Mouse (Mus musculus) neural tube, embryonic 13.5 days (tissue): ENCODE results near the gene Smcr8. TPM values are rescaled to one million over a fixed set of nuclear protein-coding genes. Genes with fewer than 3 reads are reported as not detected.

Source experiments
- ATAC-seq: fragments of 200-750 bp; cut with Nextera tagmentation; 2 replicates; pipeline ENCODE4 v1.8.0; 2017; ENCODE audit warnings: low read depth, mild to moderate bottlenecking, moderate TSS enrichment, moderate library complexity
- H3K27ac ChIP-seq: fragments of 300-500 bp; sonication (generic); replicated peaks from 2 replicates; pipeline ENCODE4 v1.5.1; 2015; ENCODE audit warnings: moderate library complexity, mild to moderate bottlenecking, inconsistent platforms
- H3K27me3 ChIP-seq: fragments of 300-500 bp; sonication (generic); 2 replicates; pipeline ENCODE4 v1.6.1; 2015; ENCODE audit warnings: mild to moderate bottlenecking, inconsistent platforms
- H3K36me3 ChIP-seq: fragments of 300-500 bp; sonication (generic); 2 replicates; pipeline ENCODE4 v1.6.1; 2015; ENCODE audit warnings: mild to moderate bottlenecking, inconsistent platforms
- H3K4me1 ChIP-seq: fragments of 300-500 bp; sonication (generic); replicated peaks from 2 replicates; pipeline ENCODE4 v1.6.1; 2015; ENCODE audit warnings: inconsistent platforms
- H3K4me2 ChIP-seq: fragments of 300-500 bp; sonication (generic); 2 replicates; pipeline ENCODE4 v1.6.1; 2015; ENCODE audit warnings: inconsistent platforms, mild to moderate bottlenecking, moderate library complexity
- H3K4me3 ChIP-seq: fragments of 300-500 bp; sonication (generic); 2 replicates; pipeline ENCODE4 v1.5.1; 2015; ENCODE audit warnings: mild to moderate bottlenecking, inconsistent platforms
- H3K9ac ChIP-seq: fragments of 300-500 bp; sonication (generic); 2 replicates; pipeline ENCODE4 v1.6.1; 2015; ENCODE audit warnings: moderate library complexity, mild to moderate bottlenecking, inconsistent platforms
- H3K9me3 ChIP-seq: fragments of 300-500 bp; sonication (generic); 2 replicates; pipeline ENCODE4 v1.6.1; 2016; ENCODE audit warnings: inconsistent platforms
- WGBS: fragments of 180-500 bp; shearing (Covaris S2); methylation state at CpG from one replicate; pipeline ENCODE4 v1.1.7; 2015; 5-methylcytosine and 5-hydroxymethylcytosine counted together
- microRNA-seq: library from miRNA; unstranded; fragments of <30 nt; microRNA quantifications from one replicate; pipeline ENCODE4, GENCODE M21; 2016
- polyA plus RNA-seq: library from polyadenylated mRNA; unstranded; fragments of >200 nt; fragmentation: Nextera tagmentation; extraction: Ambion mirVana; gene quantifications from 2 replicates; pipeline ENCODE4 v1.2.1, GENCODE M21; 2015

The Smcr8 gene
- polyA plus RNA-seq, 1 experiment from 2014 or later: 6.1 TPM

DNA sequence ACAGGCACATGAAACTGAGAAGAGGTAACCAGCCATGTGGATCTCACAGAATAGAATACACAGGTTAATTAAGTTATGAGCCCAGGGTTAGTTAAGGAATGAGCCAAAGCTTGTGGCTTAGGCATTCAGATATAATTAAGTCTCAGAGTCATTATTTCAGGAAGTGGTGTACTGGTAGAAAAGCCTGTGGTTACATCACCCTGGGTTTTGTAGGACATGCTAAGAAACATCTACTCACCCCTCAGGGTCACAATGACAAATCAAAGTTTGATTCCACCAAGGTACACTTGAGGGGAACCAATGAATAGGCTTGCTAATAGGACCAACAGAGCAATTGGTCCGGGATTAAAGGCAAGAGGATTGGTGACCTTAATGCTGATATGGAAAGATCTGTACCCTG, 49.4 kb downstream of the Smcr8 start:
- Histone ChIP-seq H3K27ac (no peak overlapping the region), H3K4me3 (no peak overlapping the region), H3K4me1 (peaks cover 8% of the 10 kb centered on the region), H3K36me3 (no peaks in the 10 kb centered on the region), H3K9me3 (no peaks in the 10 kb centered on the region), H3K27me3 (no peaks in the 10 kb centered on the region), H3K9ac (no peak overlapping the region), H3K4me2 (no peak overlapping the region)
- no peak for ATAC-seq
- WGBS: 46% methylated on average over 1 of the region's 1 CpGs

DNA sequence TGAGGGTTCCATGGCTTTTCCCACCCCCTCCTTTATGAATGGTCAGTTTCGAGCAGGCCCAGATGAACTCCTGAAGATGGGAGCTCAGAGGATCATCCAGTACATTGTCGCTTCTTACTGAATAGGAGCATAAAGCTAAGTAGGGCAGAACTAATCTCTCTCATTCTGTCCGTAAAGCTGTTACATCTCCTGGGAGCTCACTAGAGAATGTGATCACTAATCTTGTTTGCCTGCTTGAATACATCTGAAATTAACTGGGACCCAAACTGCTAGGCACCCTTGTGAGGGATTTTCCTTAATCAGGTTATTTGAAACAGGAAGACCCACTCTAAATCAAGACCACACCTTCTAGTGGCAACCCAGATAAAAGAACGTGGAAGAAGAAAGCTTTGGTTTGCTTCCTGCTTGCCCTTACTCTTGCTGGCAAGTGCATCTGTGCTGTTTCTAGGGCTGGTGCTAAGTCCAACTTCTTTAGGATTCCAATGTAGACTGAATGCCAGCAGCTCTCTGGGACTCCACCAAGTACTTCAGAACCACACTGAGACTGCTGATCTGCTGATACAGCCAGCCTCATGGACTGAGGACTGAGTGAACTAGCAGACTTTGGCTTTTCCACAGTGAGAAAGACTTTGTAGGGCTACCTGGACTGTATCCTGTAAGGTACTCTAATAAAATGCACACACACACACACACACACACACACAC, 50.1 kb downstream of the Smcr8 start:
- no peaks in the 10 kb centered on the region for H3K27me3 ChIP-seq
- H3K9me3 ChIP-seq: no peaks in the 10 kb centered on the region
- H3K27ac ChIP-seq: no peak overlapping the region
- H3K4me2 ChIP-seq: no peak overlapping the region
- 26% methylated on average over 4 of the region's 4 CpGs for WGBS
- no peak overlapping the region for H3K4me3 ChIP-seq
- no peak for ATAC-seq
- no peak overlapping the region for H3K9ac ChIP-seq
- peaks cover 9% of the 10 kb centered on the region for H3K4me1 ChIP-seq
- H3K36me3 ChIP-seq: no peaks in the 10 kb centered on the region

DNA sequence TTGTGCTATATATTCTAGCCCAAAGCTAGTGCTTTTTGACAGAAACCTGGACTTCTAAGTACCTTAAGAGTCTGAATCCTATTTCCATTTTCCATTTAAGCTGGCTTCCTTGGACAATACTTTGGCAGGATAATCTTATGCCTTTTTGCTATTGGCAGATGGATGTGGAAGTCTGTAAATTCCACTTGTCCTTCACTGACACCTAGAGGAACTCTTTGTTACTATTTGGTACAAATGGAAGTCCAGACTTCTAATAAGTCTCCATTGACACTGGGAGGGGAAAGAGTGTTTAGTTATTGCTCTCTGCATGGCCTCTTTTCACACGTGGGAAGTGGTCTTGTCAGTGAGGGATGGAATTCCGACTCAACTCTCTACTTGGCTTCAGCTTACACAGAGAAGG, 51.6 kb downstream of the Smcr8 start:
- no peaks in the 10 kb centered on the region for H3K36me3 ChIP-seq
- H3K4me2 ChIP-seq: no peak overlapping the region
- H3K9ac ChIP-seq: no peak overlapping the region
- H3K4me3 ChIP-seq: no peak overlapping the region
- no peaks in the 10 kb centered on the region for H3K9me3 ChIP-seq
- no peak overlapping the region for H3K27ac ChIP-seq
- peaks cover 9% of the 10 kb centered on the region for H3K4me1 ChIP-seq
- WGBS: 35% methylated on average over 2 of the region's 2 CpGs
- no peak for ATAC-seq
- no peaks in the 10 kb centered on the region for H3K27me3 ChIP-seq

DNA sequence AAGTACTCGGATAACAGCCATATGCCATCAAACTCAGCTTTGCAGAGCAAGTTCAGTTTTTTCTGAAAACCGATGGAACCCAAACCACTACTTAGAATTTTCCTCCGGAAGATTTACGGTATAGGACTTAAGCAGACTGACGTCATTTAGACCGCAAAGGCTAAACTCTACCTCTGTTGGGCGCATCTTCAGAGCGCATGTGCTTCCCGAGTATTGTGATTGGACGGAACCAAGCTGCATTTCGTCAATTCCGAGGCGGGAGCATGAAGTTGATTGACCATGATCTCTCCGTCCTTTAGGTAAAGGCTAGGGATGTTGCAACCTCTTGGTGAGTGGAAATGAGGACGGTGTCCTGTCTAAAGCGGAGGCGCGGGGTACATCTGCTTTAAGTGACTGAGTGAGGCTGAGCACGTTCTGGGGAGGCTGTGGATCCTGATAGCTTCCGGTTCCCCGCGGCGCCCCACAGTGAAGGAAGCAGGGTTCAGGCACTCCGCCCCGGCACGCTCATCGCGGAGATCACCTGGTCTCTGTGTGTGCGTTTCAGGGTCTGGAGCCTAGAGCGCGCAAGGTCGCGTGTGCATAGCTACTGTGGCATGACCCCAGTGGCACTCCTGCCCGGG, 53.2 kb downstream of the Smcr8 start, which contains the start of gene Dhrs7b:
Dhrs7b (plus strand) TSS at position 199 of the 620 bp plus-strand sequence.
- Histone ChIP-seq H3K4me3 (peak within 1 kb of the TSS; percentile 66), H3K4me2 (peak within 1 kb of the TSS; percentile 83), H3K36me3 (no peaks in the 10 kb centered on the region), H3K9me3 (no peaks in the 10 kb centered on the region), H3K4me1 (peaks cover 9% of the 10 kb centered on the region), H3K9ac (peak within 1 kb of the TSS; percentile 88), H3K27ac (peak within 1 kb of the TSS; percentile 84), H3K27me3 (no peaks in the 10 kb centered on the region)
- ATAC-seq: peak; percentile 98
- WGBS: under 1% methylated on average over 34 of the region's 34 CpGs

DNA sequence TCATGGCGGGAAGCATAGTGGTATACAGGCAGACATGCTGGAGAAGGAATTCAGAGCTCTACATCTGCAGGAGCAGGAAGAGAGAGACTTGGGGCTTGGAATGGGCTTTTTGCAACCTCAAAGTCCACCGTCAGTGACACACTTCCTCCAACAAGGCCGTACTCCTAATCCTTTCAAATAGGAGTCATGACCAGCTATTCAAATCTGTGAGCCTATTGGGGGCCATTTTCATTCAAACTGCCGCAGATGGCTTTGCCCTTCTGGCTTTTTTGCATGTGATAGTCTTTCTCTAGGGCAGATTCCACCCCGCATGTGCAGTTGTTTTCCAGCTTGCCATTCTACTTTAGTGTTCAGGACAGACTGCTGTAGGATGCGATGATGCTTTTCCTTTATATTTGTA, 59.6 kb downstream of the Smcr8 start:
- Histone ChIP-seq H3K4me2 (no peak overlapping the region), H3K9me3 (no peaks in the 10 kb centered on the region), H3K4me3 (no peak overlapping the region), H3K36me3 (no peaks in the 10 kb centered on the region), H3K4me1 (no peaks in the 10 kb centered on the region), H3K9ac (no peak overlapping the region), H3K27me3 (no peaks in the 10 kb centered on the region), H3K27ac (no peak overlapping the region)
- ATAC-seq: no peak
- 92% methylated on average over 6 of the region's 6 CpGs for WGBS

Small RNAs within 50 kb of the gene (microRNA-seq; reads per million reads assigned to microRNA genes)
- 0.74 reads per million for gene Mir5100

Other genes with a start within 250 kb of the Smcr8 start
- gene Alkbh5, start 241.1 kb upstream of the Smcr8 start, polyA plus RNA-seq: 22.3 and 24.2 TPM in 2 replicates
- 53.9 and 54.4 TPM in 2 replicates for gene Llgl1, start 77.8 kb upstream of the Smcr8 start, polyA plus RNA-seq
- gene Flii, start 50.3 kb upstream of the Smcr8 start, polyA plus RNA-seq: 68.2 and 71.9 TPM in 2 replicates
- gene Mief2, start 49.1 kb upstream of the Smcr8 start, polyA plus RNA-seq: 21.3 and 22.0 TPM in 2 replicates
- 8.5 and 10.0 TPM in 2 replicates for gene Top3a, start 159 bp upstream of the Smcr8 start, polyA plus RNA-seq
- gene Shmt1, start 34.2 kb downstream of the Smcr8 start, polyA plus RNA-seq: 5.0 and 7.2 TPM in 2 replicates
- 31.0 and 32.1 TPM in 2 replicates for gene Dhrs7b, start 53.1 kb downstream of the Smcr8 start, polyA plus RNA-seq
- 52.6 and 56.0 TPM in 2 replicates for gene Tmem11, start 101.7 kb downstream of the Smcr8 start, polyA plus RNA-seq
- gene Natd1, start 137.2 kb downstream of the Smcr8 start, polyA plus RNA-seq: 28.8 and 30.0 TPM in 2 replicates
- 31.4 and 32.0 TPM in 2 replicates for gene Map2k3, start 154.5 kb downstream of the Smcr8 start, polyA plus RNA-seq
- 7.8 and 8.1 TPM in 2 replicates for gene Kcnj12, start 245.0 kb downstream of the Smcr8 start, polyA plus RNA-seq